Mouse (Mus musculus) embryonic facial prominence, embryonic 10.5 days (tissue): Measurements from ENCODE around the gene Hsf2bp. TPM values are rescaled to one million over a fixed set of nuclear protein-coding genes. Genes with fewer than 3 reads are reported as not detected.

ENCODE experiments used
- DNase-seq: peaks from one replicate; pipeline ENCODE4 v3.0.0-alpha.2; 2017; ENCODE audit warnings: low spot score
- H3K27ac ChIP-seq: fragments of 300-500 bp; sonication (generic); replicated peaks from 2 replicates; pipeline ENCODE4 v1.5.1; 2016; ENCODE audit warnings: mild to moderate bottlenecking
- H3K27me3 ChIP-seq: fragments of 300-500 bp; sonication (generic); replicated peaks from 2 replicates; pipeline ENCODE4 v1.6.1; 2016; ENCODE audit warnings: low read depth, mild to moderate bottlenecking; ENCODE audit not compliant: poor library complexity, severe bottlenecking
- H3K36me3 ChIP-seq: fragments of 300-500 bp; sonication (generic); replicated peaks from 2 replicates; pipeline ENCODE4 v1.6.1; 2016; ENCODE audit warnings: mild to moderate bottlenecking, moderate library complexity
- H3K4me1 ChIP-seq: fragments of 300-500 bp; sonication (generic); 2 replicates; pipeline ENCODE4 v1.6.1; 2016
- H3K4me3 ChIP-seq: fragments of 300-500 bp; sonication (generic); 2 replicates; pipeline ENCODE4 v1.5.1; 2016; ENCODE audit warnings: mild to moderate bottlenecking, moderate library complexity
- H3K9me3 ChIP-seq: fragments of 300-500 bp; sonication (generic); 2 replicates; pipeline ENCODE4 v1.6.1; 2016; ENCODE audit warnings: mild to moderate bottlenecking
- WGBS: fragments of 180-500 bp; shearing (Covaris S2); methylation state at CpG from one replicate; pipeline ENCODE4 v1.1.7; 2016; 5-methylcytosine and 5-hydroxymethylcytosine counted together
- polyA plus RNA-seq: library from polyadenylated mRNA; unstranded; fragments of >200 nt; fragmentation: Nextera tagmentation; extraction: Ambion mirVana; gene quantifications from 2 replicates; pipeline ENCODE4 v1.2.1, GENCODE M21; 2016

The Hsf2bp gene
- polyA plus RNA-seq, 1 experiment from 2014 or later: 0.54 TPM

GRCm38 (mm10) chr17:31973664-31974230 is 62.4 kb downstream of the Hsf2bp start:
- no peak for DNase-seq
- Histone ChIP-seq H3K36me3 (no peaks in the 10 kb centered on the region), H3K4me1 (0 out of 2 replicates have a peak, but pooled peaks cover 3% of the 10 kb centered on the region), H3K27me3 (no peaks in the 10 kb centered on the region; the same call in 1 of the 2 replicates), H3K27ac (no peak overlapping the region), H3K4me3 (no peak overlapping the region), H3K9me3 (no peaks in the 10 kb centered on the region)
- WGBS: 78% methylated on average over 7 of the region's 7 CpGs

DNA sequence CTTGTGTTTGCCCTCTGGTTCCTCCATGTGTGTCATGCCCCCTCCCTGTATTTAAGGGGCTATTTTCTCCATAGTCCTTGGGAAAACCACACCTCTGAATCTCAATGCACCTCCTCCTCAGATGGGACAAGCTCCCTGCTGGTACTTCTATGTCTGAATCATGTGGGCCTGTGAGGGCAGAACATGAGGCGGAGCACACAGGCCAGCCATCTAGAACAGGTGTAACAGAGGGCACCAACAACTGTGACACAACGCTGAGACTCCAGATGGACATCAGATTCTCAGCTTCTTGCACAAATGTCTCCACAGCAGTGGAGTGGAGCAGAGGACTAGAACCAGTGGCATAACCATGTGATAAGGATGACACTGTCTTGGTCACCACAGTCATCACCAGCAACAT is 65.3 kb downstream of the Hsf2bp start:
- Histone ChIP-seq H3K27me3 (no peaks in the 10 kb centered on the region), H3K9me3 (no peaks in the 10 kb centered on the region), H3K4me1 (peaks cover 7% of the 10 kb centered on the region), H3K4me3 (no peak overlapping the region), H3K27ac (no peak overlapping the region), H3K36me3 (no peaks in the 10 kb centered on the region)
- 95% methylated on average over 2 of the region's 2 CpGs for WGBS
- no peak for DNase-seq

DNA sequence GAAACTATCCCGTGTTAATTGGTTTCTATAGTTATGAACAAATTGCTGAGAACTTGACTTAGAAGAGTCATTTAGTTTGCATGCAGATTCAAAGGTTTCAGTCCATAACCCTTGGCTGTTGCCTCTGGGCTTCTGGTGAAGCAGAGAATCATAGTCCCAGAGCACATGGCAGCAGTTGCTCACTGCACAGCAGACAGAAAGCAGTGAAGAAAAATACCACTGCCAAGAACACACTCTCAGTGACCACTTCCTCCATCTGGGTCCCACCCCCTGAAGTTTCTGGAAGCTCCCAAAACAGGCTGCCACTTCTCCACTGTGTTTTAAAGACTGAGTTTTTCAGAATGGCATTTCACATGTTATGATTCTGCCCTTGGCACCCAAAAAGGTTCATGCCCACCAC is 67.3 kb downstream of the Hsf2bp start:
- WGBS: 85% methylated on average over 1 of the region's 1 CpGs
- DNase-seq: no peak

GRCm38 (mm10) chr17:31967311-31967710 is 68.8 kb downstream of the Hsf2bp start:
- H3K36me3 ChIP-seq: no peaks in the 10 kb centered on the region
- no peak overlapping the region for H3K27ac ChIP-seq
- H3K4me1 ChIP-seq: peaks cover 15% of the 10 kb centered on the region
- no peak overlapping the region for H3K4me3 ChIP-seq
- no peaks in the 10 kb centered on the region for H3K27me3 ChIP-seq
- H3K9me3 ChIP-seq: no peaks in the 10 kb centered on the region
- DNase-seq: no peak
- WGBS: 84% methylated on average over 4 of the region's 4 CpGs

More for the DNA sequence above, 67.3 kb downstream of the Hsf2bp start:
- Histone ChIP-seq H3K27ac (no peak overlapping the region), H3K9me3 (no peaks in the 10 kb centered on the region), H3K4me1 (peaks cover 15% of the 10 kb centered on the region), H3K36me3 (no peaks in the 10 kb centered on the region), H3K27me3 (no peaks in the 10 kb centered on the region), H3K4me3 (no peak overlapping the region)

- Histone ChIP-seq H3K27ac (no peak overlapping the region), H3K4me1 (peaks cover 15% of the 10 kb centered on the region), H3K9me3 (no peaks in the 10 kb centered on the region), H3K27me3 (no peaks in the 10 kb centered on the region), H3K36me3 (no peaks in the 10 kb centered on the region), H3K4me3 (no peak overlapping the region)
- WGBS: 89% methylated on average over 1 of the region's 1 CpGs
- no peak for DNase-seq
These were observed 69.6 kb downstream of the Hsf2bp start for GRCm38 (mm10) chr17:31966566-31966965.

- peak overlapping the region; percentile 72 for H3K27ac ChIP-seq
- H3K4me1 ChIP-seq: peaks cover 15% of the 10 kb centered on the region
- H3K9me3 ChIP-seq: no peaks in the 10 kb centered on the region
- no peak overlapping the region for H3K4me3 ChIP-seq
- DNase-seq: peak; percentile 60
- H3K27me3 ChIP-seq: no peaks in the 10 kb centered on the region
- WGBS: 37% methylated on average over 2 of the region's 2 CpGs
- H3K36me3 ChIP-seq: no peaks in the 10 kb centered on the region
These were observed 70.5 kb downstream of the Hsf2bp start for GRCm38 (mm10) chr17:31965623-31966022.

GRCm38 (mm10) chr17:31962930-31963329 is 73.2 kb downstream of the Hsf2bp start:
- DNase-seq: no peak
- Histone ChIP-seq H3K4me3 (no peak overlapping the region), H3K27ac (no peak overlapping the region), H3K9me3 (no peaks in the 10 kb centered on the region), H3K36me3 (no peaks in the 10 kb centered on the region), H3K27me3 (no peaks in the 10 kb centered on the region), H3K4me1 (peaks cover 15% of the 10 kb centered on the region)
- 85% methylated on average over 4 of the region's 4 CpGs for WGBS

GRCm38 (mm10) chr17:31962281-31962680 is 73.9 kb downstream of the Hsf2bp start:
- Histone ChIP-seq H3K4me1 (peaks cover 15% of the 10 kb centered on the region), H3K9me3 (no peaks in the 10 kb centered on the region), H3K27me3 (no peaks in the 10 kb centered on the region), H3K36me3 (no peaks in the 10 kb centered on the region), H3K4me3 (no peak overlapping the region), H3K27ac (no peak overlapping the region)
- DNase-seq: no peak
- WGBS: 84% methylated on average over 5 of the region's 5 CpGs

DNA sequence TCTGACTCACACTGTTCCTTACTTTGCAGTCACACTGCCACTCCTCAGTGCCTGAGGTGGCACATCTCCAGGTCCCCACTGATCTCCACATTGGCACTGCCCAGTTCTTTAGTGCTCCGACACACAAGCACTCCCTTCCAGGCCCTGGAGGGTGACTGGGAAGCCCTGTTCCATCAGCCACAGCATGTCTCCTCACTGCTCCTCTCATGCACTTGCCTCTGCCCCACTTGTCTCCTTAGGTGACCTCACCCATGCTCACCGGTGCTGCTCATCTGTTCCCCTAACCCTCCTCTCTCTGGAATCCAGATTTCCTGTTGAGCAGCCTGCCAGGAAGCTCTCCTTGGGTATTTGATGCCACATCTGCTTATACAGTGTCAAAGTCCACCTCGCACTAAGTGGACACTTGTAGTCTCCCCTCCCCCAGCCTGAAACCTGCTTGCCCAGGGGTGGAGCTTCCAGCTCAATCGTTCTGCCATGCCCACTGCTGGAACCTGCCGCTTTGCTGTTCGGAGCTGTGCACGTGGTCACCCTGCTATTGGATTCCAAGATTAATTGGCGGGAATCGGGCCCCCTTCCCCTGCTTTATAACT is 81.5 kb downstream of the Hsf2bp start:
- DNase-seq: no peak
- Histone ChIP-seq H3K9me3 (0 out of 2 replicates have a peak, but pooled peaks cover 6% of the 10 kb centered on the region), H3K36me3 (no peaks in the 10 kb centered on the region), H3K27me3 (no peaks in the 10 kb centered on the region), H3K27ac (no peak overlapping the region), H3K4me1 (peaks cover 8% of the 10 kb centered on the region), H3K4me3 (no peak overlapping the region)
- WGBS: 89% methylated on average over 9 of the region's 9 CpGs

DNA sequence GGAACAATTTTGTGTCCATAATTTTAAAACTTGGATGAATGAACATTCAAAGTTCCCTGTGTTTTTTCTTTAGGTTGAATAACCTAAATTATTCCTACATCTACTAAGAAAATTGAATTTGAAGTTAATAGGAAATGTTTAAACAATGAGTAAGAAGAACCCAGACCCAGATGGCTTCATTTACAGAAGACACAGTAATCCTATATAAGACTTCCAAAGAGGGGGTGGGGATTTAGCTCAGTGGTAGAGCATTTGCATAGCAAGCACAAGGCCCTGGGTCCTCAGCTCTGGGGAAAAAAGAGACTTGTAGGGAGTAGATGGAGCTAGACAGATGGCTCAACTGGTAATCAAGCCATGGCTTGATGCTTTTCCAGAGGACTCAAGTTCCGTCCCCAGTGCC is 87.1 kb downstream of the Hsf2bp start:
- Histone ChIP-seq H3K27me3 (no peaks in the 10 kb centered on the region), H3K4me3 (no peak overlapping the region), H3K9me3 (no peaks in the 10 kb centered on the region), H3K36me3 (no peaks in the 10 kb centered on the region), H3K27ac (no peak overlapping the region), H3K4me1 (peaks cover 14% of the 10 kb centered on the region)
- WGBS: 75% methylated on average over 1 of the region's 1 CpGs
- DNase-seq: no peak

DNA sequence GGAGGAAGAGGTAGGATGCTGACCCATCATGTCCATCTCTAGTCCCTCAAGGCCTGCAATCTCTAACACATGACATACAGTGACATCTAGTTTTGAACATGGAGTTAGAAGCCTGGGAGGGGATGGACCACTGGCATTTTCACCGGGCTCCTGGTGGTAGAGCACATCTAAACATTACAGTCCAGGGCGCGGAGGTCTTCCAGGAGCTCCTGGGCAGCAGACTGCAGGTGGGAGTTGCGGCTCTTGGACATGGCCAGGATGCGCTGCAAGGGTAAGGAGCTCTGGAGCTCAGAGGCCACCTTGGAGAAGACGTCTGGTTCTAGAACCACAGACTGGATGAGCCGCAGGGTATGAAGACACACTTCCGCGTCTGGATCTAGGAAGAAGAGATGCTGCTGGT is 89.7 kb downstream of the Hsf2bp start:
- Histone ChIP-seq H3K4me3 (no peak overlapping the region), H3K4me1 (peaks cover 16% of the 10 kb centered on the region), H3K27ac (no peak overlapping the region), H3K36me3 (no peaks in the 10 kb centered on the region), H3K9me3 (no peaks in the 10 kb centered on the region), H3K27me3 (no peaks in the 10 kb centered on the region)
- WGBS: 94% methylated on average over 9 of the region's 9 CpGs
- DNase-seq: no peak

DNA sequence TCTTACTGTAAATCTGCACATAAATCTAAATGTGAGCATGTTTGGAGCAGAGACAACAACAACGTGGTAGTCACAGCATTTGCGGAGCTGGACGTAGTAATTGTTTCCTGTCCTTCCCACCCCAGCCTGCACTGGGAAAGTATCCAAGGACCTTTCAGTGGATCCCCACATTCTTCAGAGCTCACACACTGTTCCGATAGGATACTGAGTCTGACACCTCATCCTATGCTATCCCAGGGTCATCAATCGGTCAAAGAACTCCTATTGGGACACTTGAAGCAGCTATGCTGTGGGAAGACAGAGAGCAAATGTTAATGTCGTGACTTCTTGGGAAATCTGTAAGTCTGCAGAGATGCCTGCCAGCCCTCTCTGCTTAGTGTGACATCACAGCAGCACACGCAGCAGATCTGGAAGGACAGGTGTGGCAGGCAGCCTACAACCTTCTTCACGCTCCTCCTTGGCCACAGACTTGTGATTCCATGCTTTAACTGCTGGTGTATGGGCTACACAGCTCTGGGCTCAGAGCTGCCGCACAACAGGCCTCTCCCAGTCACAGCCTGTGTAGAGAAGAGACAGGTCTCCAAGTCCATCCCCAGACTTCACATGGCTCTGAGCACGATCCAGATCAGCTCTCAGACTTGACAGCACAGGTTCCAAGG is 92.1 kb downstream of the Hsf2bp start:
- H3K4me1 ChIP-seq: peaks cover 13% of the 10 kb centered on the region
- 75% methylated on average over 10 of the region's 10 CpGs for WGBS
- no peaks in the 10 kb centered on the region for H3K36me3 ChIP-seq
- H3K9me3 ChIP-seq: no peaks in the 10 kb centered on the region
- no peak overlapping the region for H3K27ac ChIP-seq
- H3K27me3 ChIP-seq: no peaks in the 10 kb centered on the region
- H3K4me3 ChIP-seq: no peak overlapping the region
- DNase-seq: no peak

GRCm38 (mm10) chr17:31941616-31942015 is 94.5 kb downstream of the Hsf2bp start:
- Histone ChIP-seq H3K27me3 (no peaks in the 10 kb centered on the region), H3K27ac (no peak overlapping the region), H3K4me3 (no peak overlapping the region), H3K4me1 (peaks cover 28% of the 10 kb centered on the region), H3K9me3 (no peaks in the 10 kb centered on the region), H3K36me3 (no peaks in the 10 kb centered on the region)
- no peak for DNase-seq
- 55% methylated on average over 4 of the region's 4 CpGs for WGBS
